Mouse (Mus musculus): Measurements from ENCODE around the gene Cdk18. TPM values are rescaled to one million over a fixed set of nuclear protein-coding genes. Genes with fewer than 3 reads are reported as not detected.
A peak's percentile ranks its signal among the peaks of the same experiment; 100 is the strongest.
"Not testable (repeated sequence)": the region's sequence is repeated elsewhere in the genome, so short reads cannot be mapped to it uniquely, and the experiment has no call there.

The Cdk18 gene
- total RNA-seq (2014; fragmentation: Nextera tagmentation) (4.0 and 6.5 TPM in 2 replicates), total RNA-seq (2017) (0.36 and 0.43 TPM in 2 replicates)

DNA sequence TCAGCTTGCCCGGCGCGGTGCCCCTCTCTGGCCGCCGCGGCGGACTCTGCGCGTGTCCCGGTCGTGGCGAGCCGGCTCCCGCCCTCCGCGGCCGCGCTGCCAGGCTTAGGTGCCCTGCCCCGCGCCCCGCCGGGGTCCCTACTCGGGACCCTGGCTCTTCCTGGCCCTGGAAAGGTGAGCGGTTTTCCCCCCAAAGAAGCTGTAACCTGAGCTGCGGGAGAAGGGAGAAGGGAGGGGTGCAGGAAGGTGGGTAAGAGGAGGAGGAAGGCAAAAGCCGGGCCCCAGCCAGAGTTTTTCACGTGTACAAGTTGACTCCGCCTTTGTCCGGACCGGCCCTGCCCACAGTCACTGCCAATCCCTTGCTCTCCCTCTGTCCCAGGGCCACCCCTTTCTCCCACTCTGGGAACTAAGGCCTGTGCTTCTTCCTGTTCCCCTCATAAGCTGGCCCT lies at the start of gene Cdk18:
Gene Cdk18, minus strand, starts transcription at position 269 of the 449 bp plus-strand sequence.
- ATAC-seq (replicated peaks; ENCODE audit: poor library complexity, severe bottlenecking): peak; percentile 84

DNA sequence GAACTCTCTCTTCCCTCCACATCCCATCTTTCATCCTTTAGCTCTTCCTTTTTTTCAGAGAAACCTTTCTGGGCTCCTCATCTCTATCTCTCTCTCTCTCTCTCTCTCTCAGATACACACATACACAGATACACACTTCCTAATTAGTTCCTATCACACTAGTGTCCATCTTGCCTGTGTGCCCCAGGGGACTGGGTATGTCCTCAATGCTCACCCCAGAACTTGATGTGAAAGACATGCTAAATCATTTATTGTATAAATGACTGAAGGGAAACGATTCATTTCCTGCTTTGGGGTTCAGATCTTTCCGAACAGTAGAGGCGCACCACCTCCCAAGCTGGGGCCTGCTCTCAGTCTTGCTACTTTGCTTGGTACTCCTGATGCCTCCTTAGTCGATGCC lies 49.7 kb upstream of the Cdk18 start:
- no peak for ATAC-seq (replicated peaks; ENCODE audit: poor library complexity, severe bottlenecking)

DNA sequence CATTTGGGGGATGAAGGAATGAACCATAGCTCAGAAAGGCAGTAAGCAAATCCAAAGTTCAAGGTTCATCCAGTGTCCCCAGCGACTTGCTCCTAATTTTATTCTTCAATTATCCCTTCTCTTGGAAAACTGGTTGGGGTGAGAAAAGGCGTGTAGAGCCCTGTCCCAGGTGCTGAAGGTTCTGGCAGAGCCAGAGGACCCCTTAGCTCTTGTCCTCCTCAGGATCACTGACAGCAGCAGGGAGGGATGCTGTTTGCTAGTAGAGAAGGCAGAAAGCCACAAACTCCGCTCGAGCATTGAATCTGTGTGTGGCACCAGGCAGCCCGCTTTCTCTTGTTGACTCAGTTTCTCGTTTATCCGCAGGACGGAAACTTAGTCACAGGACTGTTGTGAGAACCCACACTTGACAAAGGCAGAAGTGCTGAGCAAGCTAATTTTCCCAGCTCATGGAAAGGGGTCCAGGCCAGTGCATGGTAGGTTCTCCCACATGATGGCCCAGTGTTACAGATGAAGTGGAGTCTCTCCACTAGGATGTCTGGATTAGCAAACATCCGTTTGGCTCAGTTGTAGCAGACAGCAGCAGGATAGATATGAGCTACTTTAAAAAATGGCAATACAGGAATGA lies 49.1 kb upstream of the Cdk18 start:
- ATAC-seq (replicated peaks; ENCODE audit: poor library complexity, severe bottlenecking): no peak

DNA sequence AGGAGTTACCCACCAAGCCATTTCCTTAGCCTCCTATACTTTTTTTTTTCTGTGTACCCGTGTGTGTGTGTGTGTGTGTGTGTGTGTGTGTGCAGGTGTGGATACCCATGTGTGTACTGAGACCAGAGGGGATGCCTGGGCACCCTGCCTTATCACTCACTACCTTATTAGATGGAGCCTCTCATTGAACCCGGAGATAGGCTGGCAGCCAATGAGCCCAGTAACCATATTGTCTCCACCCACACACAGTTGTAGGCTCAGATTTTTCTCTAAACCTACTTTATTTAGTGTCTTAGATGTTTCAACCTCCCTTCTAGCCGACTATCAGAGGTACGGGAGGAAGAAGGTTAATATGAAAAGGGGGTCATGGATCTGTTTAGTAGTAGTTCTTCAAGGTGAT lies 46.8 kb upstream of the Cdk18 start:
- ATAC-seq (replicated peaks; ENCODE audit: poor library complexity, severe bottlenecking): no peak

DNA sequence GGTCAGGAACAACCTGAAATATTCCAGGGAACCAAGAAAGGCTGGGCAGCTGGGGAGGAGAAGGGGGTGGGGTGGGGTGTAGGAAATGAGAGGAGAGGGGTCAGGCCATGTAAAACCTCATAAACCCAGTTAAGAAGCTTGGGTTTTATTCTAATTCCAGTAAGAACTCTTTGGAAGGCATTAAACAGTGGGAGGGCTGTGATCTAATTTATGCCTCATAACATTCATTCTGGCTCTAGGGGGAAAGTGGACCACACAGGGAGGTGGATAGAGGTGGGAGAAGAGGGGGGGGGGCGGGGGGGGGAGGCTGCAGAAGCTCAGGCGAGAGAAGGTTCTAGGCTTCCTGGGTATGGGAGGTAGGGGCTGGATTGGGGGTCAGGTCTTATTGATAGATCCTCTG lies 32.1 kb upstream of the Cdk18 start:
- ATAC-seq (replicated peaks; ENCODE audit: poor library complexity, severe bottlenecking): no peak

DNA sequence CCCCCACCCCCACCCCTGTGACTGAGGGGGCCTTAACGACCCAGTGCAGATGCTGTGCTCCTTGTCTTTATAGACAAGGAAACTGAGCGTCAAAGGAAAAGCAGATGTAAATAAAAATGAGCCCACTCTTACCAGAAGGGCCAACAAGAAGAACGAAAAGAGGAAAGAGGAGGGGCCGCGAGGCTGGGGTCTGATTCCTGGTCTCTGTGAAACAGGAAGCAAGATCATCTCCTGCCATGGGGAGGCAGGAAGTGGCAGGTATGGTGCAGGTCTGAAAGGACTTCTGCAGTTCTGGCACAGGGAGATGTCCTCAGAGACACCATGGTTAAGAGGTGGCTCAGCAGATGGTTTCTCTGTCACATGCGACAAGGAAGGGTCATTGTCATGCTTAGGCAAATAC lies 31.2 kb upstream of the Cdk18 start:
- ATAC-seq (replicated peaks; ENCODE audit: poor library complexity, severe bottlenecking): peak; percentile 53; the same call in 1 of the 2 replicates

DNA sequence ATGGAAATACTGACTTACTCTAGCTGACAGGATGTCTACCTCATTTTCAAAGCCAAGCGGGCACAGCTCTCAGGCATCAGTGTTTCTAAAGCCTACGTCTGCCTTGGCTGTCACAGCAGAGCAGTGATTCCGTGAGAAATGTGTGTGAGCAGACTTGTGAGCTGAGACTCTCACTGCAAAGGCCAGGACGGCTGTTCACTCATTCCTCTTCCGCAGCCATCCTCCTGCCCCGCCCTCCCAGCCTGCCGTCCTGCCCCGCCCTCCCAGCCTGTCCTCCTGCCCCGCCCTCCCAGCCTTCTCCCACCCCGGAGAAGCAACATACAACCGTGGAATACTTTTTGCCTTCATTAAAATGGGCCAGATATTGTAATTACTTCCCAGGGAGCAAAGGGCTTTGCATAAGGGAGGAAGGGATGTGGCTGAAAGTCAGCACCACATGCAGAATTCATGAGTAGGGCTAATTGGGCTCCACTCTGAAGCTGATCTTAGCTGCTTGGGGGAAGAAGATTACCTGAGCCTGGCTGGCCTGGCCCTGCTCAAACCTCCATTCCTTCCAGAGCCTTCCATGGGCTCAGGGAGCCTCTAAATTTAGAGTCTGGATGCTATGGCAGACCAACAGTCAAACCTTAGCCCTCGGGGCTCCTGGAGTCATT lies 28.8 kb upstream of the Cdk18 start:
- peak; percentile 56 for ATAC-seq (replicated peaks; ENCODE audit: poor library complexity, severe bottlenecking)

DNA sequence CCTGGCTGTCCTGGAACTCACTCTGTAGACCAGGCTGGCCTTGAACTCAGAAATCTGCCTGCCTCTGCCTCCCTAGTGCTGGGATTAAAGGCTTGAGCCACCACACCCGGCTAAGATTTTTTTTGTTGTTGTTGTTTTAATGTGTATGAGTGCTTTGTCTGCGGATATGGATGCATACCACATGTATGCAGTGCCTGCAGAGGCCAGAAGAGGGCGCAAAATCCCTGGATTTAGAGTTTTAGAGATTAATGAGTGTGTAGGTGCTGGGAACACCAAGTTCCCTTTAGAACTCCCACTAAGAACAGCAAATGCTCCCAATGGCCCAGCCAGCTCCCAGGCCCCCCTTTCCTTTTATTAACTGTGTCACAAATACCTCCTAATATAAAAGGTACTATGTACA lies 26.4 kb upstream of the Cdk18 start:
- peak; percentile 56; the same call in 1 of the 2 replicates for ATAC-seq (replicated peaks; ENCODE audit: poor library complexity, severe bottlenecking)

DNA sequence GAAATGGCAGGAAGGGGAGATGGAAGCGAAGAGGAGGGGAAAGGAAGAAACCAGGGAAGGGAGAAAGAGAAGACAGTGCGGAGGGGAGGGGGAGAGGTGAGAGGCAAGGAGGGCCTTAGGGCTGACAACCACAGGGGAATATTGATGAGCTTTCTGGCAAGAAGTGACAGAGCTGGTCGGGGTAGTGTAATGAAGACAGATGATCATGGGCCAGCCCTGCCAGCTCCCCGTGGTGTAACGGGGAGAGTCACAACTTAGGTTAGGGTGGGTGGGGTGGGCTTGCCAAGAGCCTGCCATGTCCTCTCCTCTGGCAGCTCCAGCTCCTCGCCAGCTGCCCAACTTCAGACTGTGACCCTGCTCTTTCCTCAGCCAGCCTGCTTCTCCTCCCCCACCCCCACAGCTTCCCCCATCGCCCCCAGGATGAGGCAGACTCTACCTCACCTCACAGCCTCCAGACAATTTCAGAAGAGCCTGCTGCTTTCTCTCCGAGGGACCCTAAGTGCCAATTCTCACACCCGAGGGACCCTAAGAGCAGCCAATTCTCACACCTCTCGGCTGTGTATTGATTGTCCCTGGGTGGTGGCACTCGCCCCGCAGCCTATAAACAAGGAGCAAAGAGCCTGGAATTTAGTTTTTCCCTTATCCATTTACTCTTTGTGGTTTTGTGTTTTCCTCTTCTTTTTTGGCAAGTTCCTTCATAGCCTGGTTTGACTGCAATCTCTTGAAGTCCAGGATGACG lies 25.5 kb upstream of the Cdk18 start:
- no peak for ATAC-seq (replicated peaks; ENCODE audit: poor library complexity, severe bottlenecking)

DNA sequence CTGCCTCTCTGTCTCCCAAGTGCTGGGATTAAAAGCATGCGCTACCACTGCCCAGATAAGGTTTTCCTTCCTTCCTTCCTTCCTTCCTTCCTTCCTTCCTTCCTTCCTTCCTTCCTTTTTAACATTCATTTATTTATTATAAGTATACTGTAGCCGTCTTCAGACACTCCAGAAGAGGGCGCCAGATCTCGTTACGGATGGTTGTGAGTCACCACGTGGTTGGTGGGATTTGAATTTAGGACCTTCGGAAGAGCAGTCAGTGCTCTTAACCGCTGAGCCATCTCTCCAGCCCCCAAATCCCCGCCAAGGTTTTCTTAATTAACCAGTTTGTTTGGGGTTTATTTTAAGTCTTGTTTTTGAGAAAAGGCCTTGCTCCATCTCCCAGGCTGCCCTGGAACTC lies 23.1 kb upstream of the Cdk18 start:
- ATAC-seq (replicated peaks; ENCODE audit: poor library complexity, severe bottlenecking): not testable (repeated sequence)

DNA sequence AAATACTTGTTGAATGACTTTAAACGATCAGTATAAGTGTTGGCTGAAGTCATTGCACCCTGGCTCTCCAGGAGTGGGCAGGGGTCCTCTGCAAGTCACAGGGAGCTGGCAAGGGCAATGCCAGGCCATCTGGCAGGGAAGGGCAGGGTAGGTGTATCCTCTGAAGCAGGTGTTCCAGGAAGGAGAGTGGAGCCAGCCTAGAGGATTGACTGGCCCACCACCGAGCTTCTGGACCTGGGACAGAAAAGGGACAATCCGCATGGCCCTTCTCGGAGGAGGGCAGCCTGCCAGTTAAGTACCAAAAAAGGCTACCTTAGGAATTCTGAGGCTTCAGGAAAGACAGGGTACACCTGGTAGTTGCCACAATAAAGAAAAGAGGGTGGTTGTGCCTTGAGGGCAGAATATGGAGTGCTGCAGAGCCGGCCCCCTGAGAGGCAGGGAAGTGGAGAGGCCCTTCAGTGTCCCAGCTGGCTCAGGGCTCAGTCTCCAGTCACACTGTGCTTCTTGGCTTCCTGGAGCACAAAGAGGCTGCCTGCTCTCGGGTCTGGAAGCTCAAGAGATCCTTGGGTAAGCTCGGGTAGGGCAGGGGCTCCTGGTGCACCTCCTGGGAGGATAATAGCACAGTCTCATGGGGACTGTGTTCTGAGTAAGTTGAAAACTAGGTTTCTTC lies 21.9 kb upstream of the Cdk18 start:
- no peak for ATAC-seq (replicated peaks; ENCODE audit: poor library complexity, severe bottlenecking)

DNA sequence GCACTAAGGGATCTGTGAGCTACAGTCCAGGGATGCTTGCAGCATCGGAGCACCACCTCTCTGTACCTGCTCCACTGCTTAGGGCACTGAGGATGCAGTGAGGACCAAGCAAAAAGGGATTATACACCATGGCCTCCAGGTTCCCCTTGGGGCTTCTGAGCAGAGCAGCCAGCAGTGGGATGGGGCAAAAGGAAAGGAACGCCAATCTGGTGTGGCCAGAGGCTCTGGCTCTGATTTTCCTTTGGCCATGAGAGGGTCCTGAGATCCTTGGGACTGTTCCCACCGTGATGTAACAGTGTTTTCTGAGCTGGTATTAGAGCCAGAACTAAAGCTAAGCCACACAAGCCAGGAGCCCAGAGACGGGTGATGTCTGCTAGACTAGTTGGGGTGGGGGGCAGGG lies 20.2 kb upstream of the Cdk18 start:
- ATAC-seq (replicated peaks; ENCODE audit: poor library complexity, severe bottlenecking): no peak

DNA sequence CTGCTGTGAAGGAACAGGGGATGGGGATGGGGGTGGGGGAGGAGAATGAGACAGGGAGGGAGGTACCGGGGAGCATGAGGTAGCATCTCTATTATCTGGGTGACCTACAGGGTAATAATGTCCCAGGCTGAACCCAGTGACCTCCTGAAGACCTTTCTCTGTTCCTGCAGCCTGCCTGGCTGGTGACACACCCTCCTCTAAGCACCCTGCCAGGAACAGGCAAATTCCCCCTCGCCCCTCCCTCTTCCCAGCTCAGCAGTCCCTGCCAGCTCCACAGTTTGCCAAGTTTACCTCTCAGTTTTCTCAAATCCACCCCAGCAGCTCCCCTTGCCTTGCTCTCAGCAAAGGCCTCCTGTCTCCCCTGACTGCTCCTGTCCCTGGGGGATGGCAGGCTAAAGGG lies 19.3 kb upstream of the Cdk18 start:
- ATAC-seq (replicated peaks; ENCODE audit: poor library complexity, severe bottlenecking): no peak

DNA sequence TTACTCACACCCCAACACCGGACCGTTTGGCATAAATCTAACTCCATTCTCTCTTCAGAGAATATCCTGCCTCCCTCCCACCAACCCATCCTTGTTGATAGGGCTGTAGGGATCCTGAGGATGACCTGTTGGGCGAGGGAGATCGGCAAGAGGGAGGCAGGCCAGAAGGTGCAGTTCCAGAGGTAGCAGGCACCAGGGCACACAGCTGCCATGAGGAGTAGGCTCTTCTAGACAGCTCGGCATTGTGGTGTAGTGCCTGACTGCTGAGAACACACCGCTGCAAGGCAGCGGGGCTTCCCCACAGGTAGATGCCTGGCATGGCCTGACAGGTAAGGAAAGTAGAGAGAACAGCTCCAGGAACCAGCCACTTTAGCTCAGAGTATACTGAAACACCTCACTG lies 18.3 kb upstream of the Cdk18 start:
- no peak for ATAC-seq (replicated peaks; ENCODE audit: poor library complexity, severe bottlenecking)

DNA sequence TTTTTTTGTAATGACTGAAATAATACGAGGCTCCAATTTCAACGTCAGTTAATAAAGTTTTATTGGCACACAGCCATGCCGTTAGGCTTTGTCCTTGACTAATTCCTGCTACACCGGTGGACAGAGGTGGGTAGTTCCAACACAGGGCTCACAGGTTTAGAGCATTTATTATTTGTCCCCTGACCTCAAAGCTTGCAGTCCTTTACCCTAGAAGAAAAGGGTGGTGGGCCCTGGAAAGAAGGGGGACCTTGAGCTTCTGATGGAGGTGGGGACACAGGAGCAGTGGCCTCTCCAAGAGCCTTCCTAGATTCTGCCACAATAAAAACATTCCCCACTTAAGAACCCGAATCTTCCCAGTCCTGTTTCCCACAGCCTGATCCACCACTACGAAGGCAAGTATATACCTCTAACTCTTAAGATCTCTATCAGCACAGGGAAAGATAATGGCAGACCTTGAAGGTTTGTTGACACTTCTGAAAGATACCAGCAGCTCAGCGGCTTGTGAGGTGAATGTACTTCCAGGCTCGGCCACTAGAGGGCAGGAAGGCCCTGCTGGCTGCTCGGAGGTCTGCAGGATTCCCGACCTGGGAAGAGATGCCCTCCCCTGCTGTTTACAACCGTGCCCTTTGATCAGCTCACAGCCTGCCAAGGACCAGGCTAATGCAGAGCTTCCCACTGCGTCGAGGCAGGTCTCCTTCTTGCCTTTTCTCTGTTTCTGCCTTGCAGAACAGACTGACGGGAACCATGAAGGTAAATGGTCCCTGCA lies 17.7 kb upstream of the Cdk18 start:
- peak; percentile 78 for ATAC-seq (replicated peaks; ENCODE audit: poor library complexity, severe bottlenecking)

DNA sequence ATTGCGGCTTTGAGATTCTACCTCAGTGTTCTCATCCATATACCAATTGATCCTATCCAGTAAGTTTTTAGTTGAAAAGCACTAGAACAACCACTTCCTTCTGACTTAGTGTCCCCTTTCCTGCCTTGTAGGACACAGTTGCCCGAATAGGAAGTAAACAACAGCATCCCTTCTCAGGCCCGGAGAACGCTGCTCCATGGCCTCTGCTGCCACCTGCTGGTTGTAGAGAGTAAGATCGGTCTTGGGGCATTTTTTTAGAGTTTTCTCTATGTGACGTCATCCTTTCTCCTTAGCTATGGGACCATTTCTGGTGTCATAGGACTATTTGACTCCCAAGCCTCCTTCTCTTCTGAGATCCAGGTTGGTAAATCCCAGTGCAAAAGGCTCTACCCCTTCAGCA lies 16.3 kb upstream of the Cdk18 start:
- peak; percentile 85 for ATAC-seq (replicated peaks; ENCODE audit: poor library complexity, severe bottlenecking)

DNA sequence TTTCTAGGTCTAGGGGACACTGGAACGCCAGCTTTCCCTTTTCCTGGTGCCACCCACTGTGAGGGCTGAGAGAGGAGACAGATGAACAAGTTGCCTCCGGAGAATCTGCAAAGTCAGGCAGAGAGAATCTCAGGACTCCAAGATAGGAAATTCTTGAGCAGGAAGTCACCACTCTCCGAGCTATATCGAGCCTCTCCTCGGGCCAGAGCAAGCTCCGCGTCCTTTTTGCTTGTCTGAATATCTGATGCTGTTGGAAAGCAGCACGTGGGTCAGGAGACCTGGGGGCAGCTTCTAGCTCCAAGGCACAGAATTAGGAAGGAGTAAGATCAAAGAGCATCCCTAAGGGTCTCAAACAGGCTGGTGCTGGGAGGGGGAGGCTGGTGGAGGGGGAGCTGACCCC lies 14.2 kb upstream of the Cdk18 start:
- no peak for ATAC-seq (replicated peaks; ENCODE audit: poor library complexity, severe bottlenecking)

DNA sequence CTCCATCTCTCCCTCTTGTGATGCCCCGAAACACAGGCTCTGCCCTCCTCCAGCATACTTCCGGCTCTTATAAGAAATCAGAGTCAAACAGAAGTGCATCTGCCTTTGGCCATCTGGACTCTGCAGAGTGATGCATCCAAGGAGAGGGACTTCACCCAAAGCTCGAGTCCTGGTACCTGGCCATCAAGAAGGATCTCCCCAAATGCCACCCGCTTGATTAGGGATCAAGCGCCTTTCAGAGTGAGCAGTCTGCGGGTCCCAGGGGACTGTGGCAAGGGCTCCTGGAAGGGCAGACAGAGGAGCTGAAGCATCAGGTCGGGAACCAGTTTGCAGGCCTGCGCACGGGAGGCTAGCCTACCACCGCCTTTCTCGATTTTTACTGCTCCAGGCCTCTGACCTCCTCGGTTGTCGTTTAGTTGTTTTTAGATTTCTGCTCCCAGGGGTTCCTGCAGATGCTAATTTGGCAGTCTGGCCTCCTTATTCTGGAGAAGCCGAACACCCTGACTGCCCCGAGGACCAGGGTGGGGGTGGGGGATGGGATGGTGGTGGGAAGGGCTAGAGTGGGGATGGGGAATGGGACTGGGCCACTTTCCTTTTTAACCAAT lies 13.7 kb upstream of the Cdk18 start:
- ATAC-seq (replicated peaks; ENCODE audit: poor library complexity, severe bottlenecking): no peak

DNA sequence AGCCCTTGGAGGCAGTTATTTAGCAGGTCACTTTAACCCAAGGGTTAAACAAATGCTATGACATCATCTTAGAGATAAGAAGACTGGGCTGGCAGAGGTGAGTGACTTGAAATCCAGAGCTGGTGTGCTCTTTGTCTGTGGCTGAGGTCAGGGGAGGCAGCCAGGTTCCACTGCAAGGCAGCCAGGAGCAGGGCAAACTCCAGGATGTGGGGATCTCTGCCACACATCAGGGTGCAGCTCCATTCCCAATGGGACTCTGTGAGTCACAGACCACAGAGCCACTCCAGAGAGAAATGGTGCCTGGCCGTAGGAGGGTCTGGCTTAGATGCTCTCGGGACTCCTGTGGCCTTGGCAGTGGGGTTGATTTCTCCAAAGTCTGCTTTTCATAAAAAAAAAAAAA lies 12.4 kb upstream of the Cdk18 start:
- ATAC-seq (replicated peaks; ENCODE audit: poor library complexity, severe bottlenecking): no peak
